Mouse (Mus musculus): ENCODE measurements at regions not wholly inside any gene's neighbourhood (a gene's known extent, or its start where the extent isn't known, plus 50 kb on each side); places are given as distances from the start of the nearest gene placed in this dataset.

GRCm38 (mm10) chr5:111893905-111894311 is 160.2 kb downstream of the Gm26897 start:
- no peak for TF ChIP-seq EP300 (IDR thresholded peaks at IDR 0.05; ENCODE audit: low read depth)
- TF ChIP-seq CTCF (IDR thresholded peaks at IDR 0.05; ENCODE audit: low read depth): no peak

All from liver, postnatal 0 days (tissue).